Mouse (Mus musculus) MEL (cell line): ENCODE measurements around the gene Tmem206. TPM values are rescaled to one million over a fixed set of nuclear protein-coding genes. Genes with fewer than 3 reads are reported as not detected.

Experiments used
- DNase-seq: peaks from one replicate; pipeline ENCODE4 v3.0.0; 2011; ENCODE audit warnings: low read depth, low spot score
- H3K27ac ChIP-seq: 2 replicates; pipeline ENCODE4 v1.5.1; 2012; ENCODE audit warnings: low read depth, mild to moderate bottlenecking, control low read depth, low read length, moderate library complexity; ENCODE audit not compliant: control insufficient read depth
- H3K27me3 ChIP-seq, 2 experiments: fragments of 150-350 bp in 1 of 2; sonication (generic) in 1 of 2; 2 replicates each; pipeline ENCODE4 v1.6.1; 2012; ENCODE audit warnings: low read length in 2 of 2, mild to moderate bottlenecking in 2 of 2, improper control_type of control experiment in 1 of 2, moderate library complexity in 1 of 2; ENCODE audit not compliant: insufficient read depth in 2 of 2, control insufficient read depth in 1 of 2
- H3K36me3 ChIP-seq, 2 experiments: 2 replicates each; pipeline ENCODE4 v1.6.1; 2012 to 2014; ENCODE audit warnings: low read length in 2 of 2, improper control_type of control experiment in 1 of 2, inconsistent platforms in 1 of 2, mild to moderate bottlenecking in 1 of 2; ENCODE audit not compliant: insufficient read depth in 2 of 2, control insufficient read depth in 1 of 2
- H3K4me1 ChIP-seq, 2 experiments: fragments of 150-350 bp in 1 of 2; sonication (generic) in 1 of 2; 2 replicates each; pipeline ENCODE4 v1.6.1; 2012; ENCODE audit warnings: low read length in 2 of 2, improper control_type of control experiment in 1 of 2, mild to moderate bottlenecking in 1 of 2; ENCODE audit not compliant: insufficient read depth in 2 of 2, control insufficient read depth in 1 of 2
- H3K4me3 ChIP-seq, 2 experiments: fragments of 150-350 bp in 1 of 2; sonication (generic) in 1 of 2; 2 replicates each; pipeline ENCODE4 v1.5.1; 2012; ENCODE audit warnings: low read depth in 2 of 2, low read length in 2 of 2, mild to moderate bottlenecking in 2 of 2, moderate library complexity in 2 of 2, control low read depth in 1 of 2, improper control_type of control experiment in 1 of 2; ENCODE audit not compliant: control insufficient read depth in 1 of 2, insufficient read depth in 1 of 2
- H3K79me2 ChIP-seq: 2 replicates; pipeline ENCODE4 v1.6.1; 2012; ENCODE audit warnings: mild to moderate bottlenecking, low read length, moderate library complexity; ENCODE audit not compliant: control insufficient read depth, poor library complexity, insufficient read depth
- H3K9ac ChIP-seq: 2 replicates; pipeline ENCODE4 v1.6.1; 2012; ENCODE audit warnings: low read depth, mild to moderate bottlenecking, control low read depth, low read length, moderate library complexity; ENCODE audit not compliant: control insufficient read depth, poor library complexity, severe bottlenecking
- H3K9me3 ChIP-seq: fragments of 150-350 bp; sonication (generic); replicated peaks from 2 replicates; pipeline ENCODE4 v1.6.1; 2012; ENCODE audit warnings: mild to moderate bottlenecking, low read length, improper control_type of control experiment, moderate library complexity; ENCODE audit not compliant: insufficient read depth
- CHD2 ChIP-seq: IDR thresholded peaks from 2 replicates; pipeline ENCODE4 v1.6.1; 2011; ENCODE audit warnings: low read length, improper control_type of control experiment
- CTCF ChIP-seq, 3 experiments: IDR thresholded peaks in 2 of 3; conservative IDR thresholded peaks in 1 of 3; 2 replicates each; pipeline ENCODE4 v1.5.1; 2011 to 2012; ENCODE audit warnings: low read length in 3 of 3, low read depth in 2 of 3, mild to moderate bottlenecking in 2 of 3, improper control_type of control experiment in 1 of 3, inconsistent platforms in 1 of 3, mixed read lengths in 1 of 3, moderate library complexity in 1 of 3; ENCODE audit not compliant: control insufficient read depth in 1 of 3, insufficient read depth in 1 of 3, poor library complexity in 1 of 3, severe bottlenecking in 1 of 3
- ELF1 ChIP-seq: IDR thresholded peaks from 2 replicates; pipeline ENCODE4 v1.6.1; 2014; ENCODE audit warnings: low read depth, mild to moderate bottlenecking, inconsistent platforms, low read length, improper control_type of control experiment, moderate library complexity
- GATA1 ChIP-seq: IDR thresholded peaks from 2 replicates; pipeline ENCODE4 v1.6.1; 2011; ENCODE audit warnings: low read depth, low read length, improper control_type of control experiment
- KAT2A ChIP-seq: conservative IDR thresholded peaks from 2 replicates; pipeline ENCODE4 v1.6.1; 2012; ENCODE audit warnings: low read depth, low read length, improper control_type of control experiment, inconsistent platforms
- MAX ChIP-seq: IDR thresholded peaks from 2 replicates; pipeline ENCODE4 v1.6.1; 2011; ENCODE audit warnings: low read length, improper control_type of control experiment
- MAZ ChIP-seq: IDR thresholded peaks from 2 replicates; pipeline ENCODE4 v1.6.1; 2012; ENCODE audit warnings: low read depth, mild to moderate bottlenecking, inconsistent platforms, low read length, improper control_type of control experiment
- MEF2A ChIP-seq: IDR thresholded peaks from 2 replicates; pipeline ENCODE4 v1.6.1; 2014; ENCODE audit warnings: low read depth, mild to moderate bottlenecking, inconsistent platforms, low read length, improper control_type of control experiment; ENCODE audit not compliant: poor library complexity, insufficient replicate concordance, severe bottlenecking; ENCODE audit errors: extremely low read depth
- MYB ChIP-seq: IDR thresholded peaks from 2 replicates; pipeline ENCODE4 v1.6.1; 2011; ENCODE audit warnings: mild to moderate bottlenecking, low read depth, low read length, improper control_type of control experiment
- POLR2A ChIP-seq, 2 experiments: IDR thresholded peaks; 2 replicates each; pipeline ENCODE4 v1.6.1; 2011 to 2012; ENCODE audit warnings: low read length in 2 of 2, mild to moderate bottlenecking in 2 of 2, control low read depth in 1 of 2, improper control_type of control experiment in 1 of 2, low read depth in 1 of 2, moderate library complexity in 1 of 2; ENCODE audit not compliant: control insufficient read depth in 1 of 2, insufficient read depth in 1 of 2, poor library complexity in 1 of 2
- POLR2AphosphoS5 ChIP-seq: IDR thresholded peaks from 2 replicates; pipeline ENCODE4 v1.6.1; 2012; ENCODE audit warnings: low read depth, borderline replicate concordance, mild to moderate bottlenecking, inconsistent platforms, low read length, moderate library complexity, mixed read lengths
- RAD21 ChIP-seq: IDR thresholded peaks from 2 replicates; pipeline ENCODE4 v1.6.1; 2011; ENCODE audit warnings: mild to moderate bottlenecking, low read depth, low read length, improper control_type of control experiment
- SMC3 ChIP-seq: IDR thresholded peaks from 2 replicates; pipeline ENCODE4 v1.6.1; 2011; ENCODE audit warnings: low read depth, low read length, improper control_type of control experiment
- TAL1 ChIP-seq: IDR thresholded peaks from 2 replicates; pipeline ENCODE4 v1.6.1; 2012; ENCODE audit warnings: mild to moderate bottlenecking, inconsistent platforms, low read length, moderate library complexity, mixed read lengths
- TBP ChIP-seq: IDR thresholded peaks from 2 replicates; pipeline ENCODE4 v1.8.0; 2011; ENCODE audit warnings: low read depth, low read length, improper control_type of control experiment
- TCF12 ChIP-seq: IDR thresholded peaks from 2 replicates; pipeline ENCODE4 v1.6.1; 2014; ENCODE audit warnings: low read depth, mild to moderate bottlenecking, inconsistent platforms, low read length, improper control_type of control experiment, moderate library complexity
- USF2 ChIP-seq, 2 experiments: IDR thresholded peaks; 2 replicates each; pipeline ENCODE4 v1.6.1; 2011 to 2012; ENCODE audit warnings: improper control_type of control experiment in 2 of 2, low read length in 2 of 2, borderline replicate concordance in 1 of 2, inconsistent platforms in 1 of 2, low read depth in 1 of 2, mild to moderate bottlenecking in 1 of 2; ENCODE audit not compliant: insufficient read depth in 1 of 2
- ZC3H11A ChIP-seq: IDR thresholded peaks from 2 replicates; pipeline ENCODE4 v1.6.1; 2012; ENCODE audit warnings: low read depth, mild to moderate bottlenecking, inconsistent platforms, low read length, improper control_type of control experiment
- ZKSCAN1 ChIP-seq: IDR thresholded peaks from 2 replicates; pipeline ENCODE4 v1.6.1; 2012; ENCODE audit warnings: low read depth, mild to moderate bottlenecking, inconsistent platforms, low read length, improper control_type of control experiment, moderate library complexity
- ZMIZ1 ChIP-seq: IDR thresholded peaks from 2 replicates; pipeline ENCODE4 v1.6.1; 2012; ENCODE audit warnings: low read depth, mild to moderate bottlenecking, inconsistent platforms, low read length, improper control_type of control experiment, moderate library complexity
- ZNF384 ChIP-seq: IDR thresholded peaks from 2 replicates; pipeline ENCODE4 v1.6.1; 2012; ENCODE audit warnings: low read depth, mild to moderate bottlenecking, inconsistent platforms, low read length, improper control_type of control experiment
- polyA plus RNA-seq, 2 experiments: library from polyadenylated mRNA; stranded (reverse) in 1 of 2; unstranded in 1 of 2; fragments of >175 nt in 1 of 2; fragments of >200 nt in 1 of 2; gene quantifications; 2 replicates each; pipeline versions ENCODE4 v1.2.1 to v1.2.4; 2012; ENCODE audit warnings: low replicate concordance in 2 of 2, low read depth in 1 of 2; ENCODE audit not compliant: insufficient read length in 2 of 2, insufficient read depth in 1 of 2, missing spikeins in 1 of 2
- total RNA-seq: library from RNA; depleted of rRNA; stranded (reverse); fragments of 300-350 nt; gene quantifications from 2 replicates; pipeline ENCODE4 v1.2.3, GENCODE M21; 2012

Gene Tmem206
- total and polyA plus RNA-seq, 3 experiments, result 14.3 to 16.2 TPM; not detected in 1

DNA sequence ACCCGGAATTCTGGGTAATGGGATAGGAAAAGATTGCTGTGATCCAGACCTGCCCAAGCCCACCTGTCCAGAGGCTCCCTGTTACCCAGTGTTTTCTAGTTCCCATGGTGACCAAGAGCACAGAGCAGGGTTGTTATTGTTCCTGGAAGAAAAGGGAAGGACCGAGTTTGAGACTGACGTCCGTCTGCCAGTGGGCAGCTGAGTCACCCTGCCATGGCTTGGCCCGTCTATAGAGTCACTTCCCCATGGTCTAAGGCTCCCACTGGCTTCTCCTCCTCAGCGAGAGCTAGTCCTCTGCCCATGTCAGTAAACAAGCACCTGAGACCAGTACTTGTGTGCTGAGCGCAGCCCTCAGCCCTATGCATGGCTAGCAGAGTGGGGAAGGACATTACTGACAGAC is 44.5 kb upstream of the Tmem206 start:
- Histone ChIP-seq H3K36me3 (no peaks in the 10 kb centered on the region), H3K9ac (no peak overlapping the region), H3K9me3 (no peaks in the 10 kb centered on the region), H3K27me3 (no peaks in the 10 kb centered on the region), H3K79me2 (no peaks in the 10 kb centered on the region), H3K27ac (no peak overlapping the region), H3K4me1 (no peaks in the 10 kb centered on the region), H3K4me3 (no peak overlapping the region)
- DNase-seq, result peak; percentile 34
- TF ChIP-seq ELF1 (no peak), CTCF (IDR thresholded peaks at IDR 0.05 in 2 of 3, conservative IDR thresholded peaks at IDR 0.05 in 1 of 3; ENCODE audit: control insufficient read depth in 1 of 3, insufficient read depth in 1 of 3, low read depth in 2 of 3, low read length in 3 of 3, poor library complexity in 1 of 3, severe bottlenecking in 1 of 3) (no peak; a peak in 1 of 6 replicates), ZNF384 (no peak), USF2 (IDR thresholded peaks at IDR 0.05; ENCODE audit: borderline replicate concordance in 1 of 2, insufficient read depth in 1 of 2, low read depth in 1 of 2, low read length in 2 of 2) (no peak), TAL1 (no peak), ZMIZ1 (no peak), KAT2A (no peak), TBP (no peak), MEF2A (no peak), MAZ (no peak), CHD2 (no peak), GATA1 (no peak), MYB (no peak), TCF12 (no peak), ZKSCAN1 (no peak), POLR2AphosphoS5 (no peak)

- Histone ChIP-seq H3K79me2 (no peaks in the 10 kb centered on the region), H3K9ac (no peak overlapping the region), H3K27me3 (no peaks in the 10 kb centered on the region), H3K4me1 (no peaks in the 10 kb centered on the region), H3K9me3 (no peaks in the 10 kb centered on the region), H3K36me3 (no peaks in the 10 kb centered on the region), H3K4me3 (no peak overlapping the region), H3K27ac (no peak overlapping the region)
- DNase-seq, result peak; percentile 32
- TF ChIP-seq RAD21 (peak; percentile 37), SMC3 (peak; percentile 49), CTCF (IDR thresholded peaks at IDR 0.05 in 2 of 3, conservative IDR thresholded peaks at IDR 0.05 in 1 of 3; ENCODE audit: control insufficient read depth in 1 of 3, insufficient read depth in 1 of 3, low read depth in 2 of 3, low read length in 3 of 3, poor library complexity in 1 of 3, severe bottlenecking in 1 of 3) (peak; percentile 2 to 49 (median 47); a peak in 4 of 6 replicates), ZC3H11A (0 out of 2 replicates have a peak, but pooled peaks have one; percentile 11), POLR2A (IDR thresholded peaks at IDR 0.05; ENCODE audit: control insufficient read depth in 1 of 2, insufficient read depth in 1 of 2, low read depth in 1 of 2, low read length in 2 of 2, poor library complexity in 1 of 2) (no peak), MAX (no peak)
Observed at GRCm38 (mm10) chr1:191282319-191282718, 43.4 kb upstream of the Tmem206 start.
